Mouse (Mus musculus): Measurements from ENCODE around the gene Tenm3.

Gene Tenm3

GRCm38 (mm10) chr8:48322655-48323265 is 521.0 kb downstream of the Tenm3 start:
- no peak for DNase-seq (ENCODE audit: low spot score)

DNA sequence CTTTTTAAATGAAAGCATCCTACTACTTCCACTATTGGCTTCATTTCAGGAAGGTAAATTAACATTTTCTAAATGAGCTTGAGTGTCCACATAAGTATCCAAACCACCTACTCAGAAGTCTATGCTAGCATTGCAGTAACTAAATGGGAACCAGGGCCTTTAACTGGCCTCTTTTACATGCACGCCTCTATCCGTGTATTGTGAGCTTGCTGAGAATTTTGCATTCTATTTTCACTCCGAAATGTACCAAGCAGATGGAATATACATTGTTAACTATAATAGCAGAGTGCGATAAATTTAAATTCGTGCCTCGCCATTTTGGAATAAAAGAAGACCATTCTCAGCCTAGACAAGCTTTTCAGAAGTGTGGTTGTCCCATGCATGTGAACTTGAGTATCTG is 521.5 kb downstream of the Tenm3 start:
- DNase-seq (ENCODE audit: low spot score), result no peak

- no peak for DNase-seq (ENCODE audit: low spot score)
These were observed 524.1 kb downstream of the Tenm3 start for GRCm38 (mm10) chr8:48319674-48320073.

DNA sequence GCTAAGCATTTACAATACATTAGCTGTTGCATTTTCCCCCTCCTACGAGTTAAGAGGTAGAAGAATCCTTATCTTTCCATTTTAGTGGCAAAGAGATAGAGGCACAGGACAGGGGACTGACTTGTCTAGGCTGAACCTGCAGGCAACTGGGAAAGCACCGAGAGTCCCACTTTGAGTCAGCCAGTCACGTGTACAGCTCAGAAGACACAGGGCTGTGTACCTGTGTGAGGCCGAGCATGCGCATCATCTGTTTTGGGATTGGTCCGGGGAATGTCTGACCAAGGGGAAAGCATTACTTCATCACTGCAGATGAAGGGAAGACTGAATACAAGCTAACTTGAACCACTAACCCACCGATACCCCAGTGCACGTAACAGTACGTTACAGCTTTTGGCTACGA is 526.3 kb downstream of the Tenm3 start:
- no peak for DNase-seq (ENCODE audit: low spot score)

- no peak for DNase-seq (ENCODE audit: low spot score)
These were observed 528.1 kb downstream of the Tenm3 start for GRCm38 (mm10) chr8:48315605-48316004.

DNA sequence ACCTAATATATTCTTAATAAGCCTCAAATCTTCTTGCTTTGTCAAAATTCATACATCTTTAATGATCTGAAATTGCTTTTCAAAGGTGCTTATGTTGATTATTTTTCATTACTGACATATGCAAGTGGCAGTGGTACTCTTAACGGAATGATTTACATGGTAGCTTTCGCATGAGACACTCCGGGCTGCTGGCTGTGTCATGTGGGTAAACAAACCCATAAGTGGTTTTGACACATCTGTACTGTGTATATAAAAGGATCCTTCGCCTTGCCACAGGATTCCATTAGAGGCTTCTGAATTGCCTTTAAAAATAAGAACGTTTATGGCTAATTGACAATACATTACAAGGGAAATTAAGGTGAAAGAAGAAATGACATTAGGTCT is 529.8 kb downstream of the Tenm3 start:
- no peak for DNase-seq (ENCODE audit: low spot score)

GRCm38 (mm10) chr8:48313210-48313984 is 530.4 kb downstream of the Tenm3 start:
- no peak for DNase-seq (ENCODE audit: low spot score)

- DNase-seq (ENCODE audit: low spot score), result no peak
These were observed 532.0 kb downstream of the Tenm3 start for GRCm38 (mm10) chr8:48311706-48312105.

DNA sequence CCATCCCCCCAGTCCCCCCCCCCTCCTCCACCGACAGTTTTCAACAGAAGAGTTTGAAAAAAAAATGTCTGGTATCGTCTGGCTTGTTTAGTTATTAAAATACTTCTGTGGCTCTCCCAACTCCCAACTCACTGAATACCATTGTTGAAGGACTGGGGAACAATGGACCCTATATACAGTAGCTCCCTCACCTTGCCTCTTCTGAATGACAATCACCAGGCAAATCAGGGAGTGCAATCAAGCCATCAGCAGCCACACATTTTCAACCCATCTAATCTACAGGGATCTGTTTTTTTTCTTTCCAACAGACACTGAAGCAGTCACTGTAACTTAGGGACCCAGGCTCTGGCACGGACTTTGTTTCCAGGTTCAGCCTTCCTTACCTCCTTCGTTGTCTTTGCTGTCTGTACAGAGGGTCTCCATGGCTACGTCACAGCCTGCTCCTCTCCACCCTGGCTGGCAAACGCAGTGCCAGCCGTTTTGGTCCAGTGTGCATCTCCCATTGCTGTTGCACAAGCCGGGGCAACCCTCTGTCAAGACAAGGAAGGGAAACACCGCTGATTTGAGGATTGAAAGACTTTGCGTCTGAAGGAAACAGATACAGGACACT is 533.4 kb downstream of the Tenm3 start:
- DNase-seq (ENCODE audit: low spot score), result no peak

- DNase-seq (ENCODE audit: low spot score), result no peak
These were observed 534.4 kb downstream of the Tenm3 start for GRCm38 (mm10) chr8:48309191-48309987.

GRCm38 (mm10) chr8:48304224-48304623 is 539.5 kb downstream of the Tenm3 start:
- DNase-seq (ENCODE audit: low spot score), result no peak

GRCm38 (mm10) chr8:48300613-48301037 is 543.1 kb downstream of the Tenm3 start:
- DNase-seq (ENCODE audit: low spot score), result no peak

GRCm38 (mm10) chr8:48300061-48300460 is 543.7 kb downstream of the Tenm3 start:
- DNase-seq (ENCODE audit: low spot score), result no peak

- no peak for DNase-seq (ENCODE audit: low spot score)
These were observed 544.4 kb downstream of the Tenm3 start for GRCm38 (mm10) chr8:48299341-48299740.

DNA sequence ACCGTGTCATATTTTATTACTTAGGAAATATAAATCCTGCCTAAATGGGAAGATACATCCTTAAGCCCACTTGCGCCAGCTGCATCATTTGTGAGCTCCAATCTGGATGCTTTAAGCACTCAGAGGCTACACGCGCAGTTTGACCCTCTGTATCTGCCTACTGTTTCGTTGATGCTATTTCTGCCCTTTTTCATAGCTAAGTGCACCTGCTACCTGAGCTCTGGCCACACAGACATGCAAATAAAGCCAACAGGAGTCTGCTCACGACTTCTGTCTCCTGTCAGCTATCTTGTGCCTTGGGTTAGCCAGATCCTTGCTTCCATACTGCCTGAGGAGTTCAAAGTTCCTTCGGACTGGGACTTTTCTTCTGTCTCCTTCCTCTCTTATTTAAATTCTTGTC is 547.4 kb downstream of the Tenm3 start:
- DNase-seq (ENCODE audit: low spot score), result no peak

GRCm38 (mm10) chr8:48295558-48295957 is 548.2 kb downstream of the Tenm3 start:
- no peak for DNase-seq (ENCODE audit: low spot score)

GRCm38 (mm10) chr8:48293797-48294196 is 550.0 kb downstream of the Tenm3 start:
- DNase-seq (ENCODE audit: low spot score), result no peak

GRCm38 (mm10) chr8:48285432-48285831 is 558.3 kb downstream of the Tenm3 start:
- no peak for DNase-seq (ENCODE audit: low spot score)

DNA sequence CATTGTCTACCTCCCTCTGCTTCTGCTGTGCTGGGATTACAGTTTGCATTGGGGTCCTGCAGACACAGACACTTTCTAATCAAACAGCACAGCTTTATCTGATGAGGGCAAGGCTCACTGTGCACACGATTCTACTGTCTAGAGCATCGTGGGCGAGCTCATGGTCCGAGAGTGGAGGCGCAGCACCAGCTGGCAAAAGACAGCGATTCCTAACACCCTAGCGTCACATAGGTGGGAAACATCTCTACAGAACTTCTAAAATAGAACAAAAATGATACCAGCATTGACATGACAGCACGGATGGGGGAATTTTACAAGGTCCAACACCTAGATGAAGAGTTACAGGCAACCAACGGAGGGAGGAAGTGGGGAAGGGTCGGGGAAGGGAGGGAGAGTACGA is 561.9 kb downstream of the Tenm3 start:
- DNase-seq (ENCODE audit: low spot score), result no peak

DNA sequence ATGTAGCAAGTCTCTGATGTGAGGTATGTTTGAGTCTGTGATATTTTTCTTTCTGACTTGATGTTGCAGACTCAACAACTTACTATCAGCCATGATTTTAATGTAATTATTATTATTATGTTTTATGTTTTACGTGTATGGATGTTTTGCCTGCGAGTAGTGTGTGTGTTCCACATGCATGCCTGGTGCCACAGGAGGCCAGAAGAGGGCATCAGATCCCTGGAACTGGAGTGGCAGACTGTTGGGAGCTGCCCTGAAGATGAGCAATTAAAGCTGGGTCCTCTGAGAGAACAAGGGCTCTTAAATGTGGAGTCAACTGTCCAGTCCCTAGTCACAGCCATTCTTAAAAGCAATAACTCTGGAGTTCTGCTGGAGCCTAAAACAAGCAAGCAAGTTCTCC is 564.4 kb downstream of the Tenm3 start:
- DNase-seq (ENCODE audit: low spot score), result no peak

- DNase-seq (ENCODE audit: low spot score), result no peak
These were observed 565.6 kb downstream of the Tenm3 start for GRCm38 (mm10) chr8:48277986-48278635.

- DNase-seq (ENCODE audit: low spot score), result no peak
These were observed 568.7 kb downstream of the Tenm3 start for GRCm38 (mm10) chr8:48275066-48275465.
